ENCODE assay signal across 15 mouse cellular contexts in genomic region chr3:135420542-135421309, GRCm38 (mm10). TPM values are rescaled to one million over a fixed set of nuclear protein-coding genes. Genes with fewer than 3 reads are reported as not detected.
DNase-seq lines count a peak whose midpoint lies in the region; ATAC-seq lines count a peak whose summit lies in the region.
"Had no signal": no experiment of that assay in that cellular context is flagged by ENCODE, and none has a peak within 500 bp of the region (broad histone marks: within the 10 kb centered on the region; RNA-seq: fewer than 3 reads in every experiment).

No protein-coding gene starts in this region.

- DNase-seq in embryonic facial prominence, embryonic 10.5 days (ENCODE audit: low spot score), result no peak
- DNase-seq in layer of hippocampus, postnatal 14 days (ENCODE audit: low spot score in 2 of 2), result no peak
- no peak for DNase-seq in cerebellum, adult 11 months
- no peak for DNase-seq in kidney, adult 11 months
- DNase-seq: adrenal gland, postnatal 10 days; embryo, embryonic 11 days; heart, postnatal 36 days; lung, adult 18-20 months; thymus, postnatal 36 days had no signal

- 76% methylated on average over 9 of the region's 9 CpGs for WGBS in embryonic facial prominence, embryonic 13.5 days
- WGBS in embryonic facial prominence, embryonic 10.5 days, result 85% methylated on average over 9 of the region's 9 CpGs
- WGBS in neural tube, embryonic 13.5 days, result 90% methylated on average over 9 of the region's 9 CpGs
- WGBS in neural tube, embryonic 15.5 days, result 92% methylated on average over 9 of the region's 9 CpGs
- 57% methylated on average over 9 of the region's 9 CpGs for WGBS in liver, embryonic 15.5 days (ENCODE audit: insufficient replicate concordance)

- peaks cover 10% of the 10 kb centered on the region; the same call in 1 of the 2 replicates for H3K36me3 ChIP-seq in embryonic facial prominence, embryonic 13.5 days
- H3K36me3 ChIP-seq in embryonic facial prominence, embryonic 10.5 days (replicated peaks), result peaks cover 15% of the 10 kb centered on the region
- peaks cover 5% of the 10 kb centered on the region; the same call in 1 of the 2 replicates for H3K36me3 ChIP-seq in neural tube, embryonic 13.5 days
- H3K36me3 ChIP-seq in neural tube, embryonic 15.5 days, result no peaks in the 10 kb centered on the region
- H3K36me3 ChIP-seq in liver, embryonic 15.5 days (replicated peaks), result 0 out of 2 replicates have a peak, but pooled peaks cover 5% of the 10 kb centered on the region
- H3K36me3 ChIP-seq: midbrain, embryonic 12.5 days had no signal

- no peaks in the 10 kb centered on the region for H3K9me3 ChIP-seq in embryonic facial prominence, embryonic 13.5 days
- no peaks in the 10 kb centered on the region for H3K9me3 ChIP-seq in embryonic facial prominence, embryonic 10.5 days
- no peaks in the 10 kb centered on the region for H3K9me3 ChIP-seq in neural tube, embryonic 13.5 days
- H3K9me3 ChIP-seq in neural tube, embryonic 15.5 days (replicated peaks), result no peaks in the 10 kb centered on the region
- H3K9me3 ChIP-seq in liver, embryonic 15.5 days (replicated peaks), result no peaks in the 10 kb centered on the region
- H3K9me3 ChIP-seq: midbrain, embryonic 12.5 days had no signal

- H3K27me3 ChIP-seq in embryonic facial prominence, embryonic 13.5 days, result no peaks in the 10 kb centered on the region
- no peaks in the 10 kb centered on the region for H3K27me3 ChIP-seq in embryonic facial prominence, embryonic 10.5 days (replicated peaks; ENCODE audit: low read depth, poor library complexity, severe bottlenecking)
- no peaks in the 10 kb centered on the region for H3K27me3 ChIP-seq in neural tube, embryonic 13.5 days
- no peaks in the 10 kb centered on the region for H3K27me3 ChIP-seq in neural tube, embryonic 15.5 days (replicated peaks)
- no peaks in the 10 kb centered on the region for H3K27me3 ChIP-seq in liver, embryonic 15.5 days
- H3K27me3 ChIP-seq: midbrain, embryonic 12.5 days had no signal

- H3K4me1 ChIP-seq in embryonic facial prominence, embryonic 13.5 days, result peaks cover 24% of the 10 kb centered on the region
- peaks cover 24% of the 10 kb centered on the region for H3K4me1 ChIP-seq in embryonic facial prominence, embryonic 10.5 days
- peaks cover 25% of the 10 kb centered on the region for H3K4me1 ChIP-seq in neural tube, embryonic 13.5 days (replicated peaks)
- H3K4me1 ChIP-seq in neural tube, embryonic 15.5 days, result peaks cover 22% of the 10 kb centered on the region
- H3K4me1 ChIP-seq in liver, embryonic 15.5 days (replicated peaks), result peaks cover 30% of the 10 kb centered on the region

- no peak overlapping the region for H3K4me3 ChIP-seq in embryonic facial prominence, embryonic 13.5 days
- no peak overlapping the region for H3K4me3 ChIP-seq in embryonic facial prominence, embryonic 10.5 days
- no peak overlapping the region for H3K4me3 ChIP-seq in neural tube, embryonic 13.5 days
- H3K4me3 ChIP-seq in neural tube, embryonic 15.5 days (replicated peaks), result no peak overlapping the region
- no peak overlapping the region for H3K4me3 ChIP-seq in liver, embryonic 15.5 days (replicated peaks)
- H3K4me3 ChIP-seq: midbrain, embryonic 12.5 days had no signal

- H3K27ac ChIP-seq in embryonic facial prominence, embryonic 13.5 days, result no peak overlapping the region
- H3K27ac ChIP-seq in embryonic facial prominence, embryonic 10.5 days (replicated peaks), result no peak overlapping the region
- no peak overlapping the region for H3K27ac ChIP-seq in neural tube, embryonic 13.5 days (replicated peaks)
- H3K27ac ChIP-seq in neural tube, embryonic 15.5 days (replicated peaks), result no peak overlapping the region
- H3K27ac ChIP-seq in liver, embryonic 15.5 days (replicated peaks), result peak overlapping the region; percentile 43; the same call in 1 of the 2 replicates
- H3K27ac ChIP-seq: midbrain, embryonic 12.5 days had no signal

- H3K4me2 ChIP-seq in embryonic facial prominence, embryonic 13.5 days, result 0 out of 2 replicates have a peak overlapping the region, but pooled peaks have one; percentile 1
- no peak overlapping the region for H3K4me2 ChIP-seq in neural tube, embryonic 13.5 days
- no peak overlapping the region for H3K4me2 ChIP-seq in neural tube, embryonic 15.5 days
- peak overlapping the region; percentile 86 for H3K4me2 ChIP-seq in liver, embryonic 15.5 days
- H3K4me2 ChIP-seq: midbrain, embryonic 12.5 days had no signal

- H3K9ac ChIP-seq in embryonic facial prominence, embryonic 13.5 days, result no peak overlapping the region
- 0 out of 2 replicates have a peak overlapping the region, but pooled peaks have one; percentile 18 for H3K9ac ChIP-seq in neural tube, embryonic 13.5 days
- no peak overlapping the region for H3K9ac ChIP-seq in neural tube, embryonic 15.5 days (replicated peaks)
- H3K9ac ChIP-seq in liver, embryonic 15.5 days, result peak overlapping the region; percentile 23; the same call in 1 of the 2 replicates

- ATAC-seq in embryonic facial prominence, embryonic 13.5 days (ENCODE audit: insufficient number of reproducible peaks, insufficient read depth, low FRiP score, low TSS enrichment, low read depth), result no peak
- no peak for ATAC-seq in neural tube, embryonic 13.5 days (ENCODE audit: low read depth)
- ATAC-seq in neural tube, embryonic 15.5 days (ENCODE audit: low FRiP score), result no peak
- no peak for ATAC-seq in liver, embryonic 15.5 days (ENCODE audit: insufficient read depth)
- ATAC-seq: inflammation-experienced regulatory T-cells, adult 6 months had no signal

RNA-seq across cellular contexts. Expression of gene Cisd2, which starts 3.0 kb away (rescaled TPM):
- polyA plus RNA-seq in embryonic facial prominence, embryonic 13.5 days (2015; fragmentation: Nextera tagmentation; extraction: Ambion mirVana), result 65.7 and 66.4 TPM in 2 replicates
- 74.9 and 81.1 TPM in 2 replicates for polyA plus RNA-seq in embryonic facial prominence, embryonic 10.5 days (2016; fragmentation: Nextera tagmentation; extraction: Ambion mirVana)
- polyA plus RNA-seq in neural tube, embryonic 13.5 days (2015; fragmentation: Nextera tagmentation; extraction: Ambion mirVana), result 70.2 and 74.2 TPM in 2 replicates
- polyA plus RNA-seq in neural tube, embryonic 15.5 days (2015; fragmentation: Nextera tagmentation; extraction: Ambion mirVana), result 67.1 and 69.0 TPM in 2 replicates
- 27.7 and 28.9 TPM in 2 replicates for polyA plus RNA-seq in liver, embryonic 15.5 days (2015; fragmentation: Nextera tagmentation; extraction: Ambion mirVana)
- 10 to 100 TPM; 34.5 to 38.2 TPM for total RNA-seq in layer of hippocampus, postnatal 14 days (2021)

RNA-seq across cellular contexts. Expression of gene Ube2d3, which starts 17.2 kb away (rescaled TPM):
- polyA plus RNA-seq in embryonic facial prominence, embryonic 13.5 days (2015; fragmentation: Nextera tagmentation; extraction: Ambion mirVana), result 489 and 515 TPM in 2 replicates
- polyA plus RNA-seq in embryonic facial prominence, embryonic 10.5 days (2016; fragmentation: Nextera tagmentation; extraction: Ambion mirVana), result 539 and 556 TPM in 2 replicates
- polyA plus RNA-seq in neural tube, embryonic 13.5 days (2015; fragmentation: Nextera tagmentation; extraction: Ambion mirVana), result 425 and 477 TPM in 2 replicates
- polyA plus RNA-seq in neural tube, embryonic 15.5 days (2015; fragmentation: Nextera tagmentation; extraction: Ambion mirVana), result 331 and 389 TPM in 2 replicates
- polyA plus RNA-seq in liver, embryonic 15.5 days (2015; fragmentation: Nextera tagmentation; extraction: Ambion mirVana), result 216 and 230 TPM in 2 replicates
- 100 to 1,000 TPM; 246 to 248 TPM for total RNA-seq in layer of hippocampus, postnatal 14 days (2021)

Comparison
In these comparisons a context has a peak if more than half of its experiments do, and no peak if none do; other contexts are left out.
1. H3K9ac ChIP-seq: peak in neural tube, embryonic 13.5 days (single experiment) and liver, embryonic 15.5 days (single experiment); none in embryonic facial prominence, embryonic 13.5 days (single experiment) and neural tube, embryonic 15.5 days (single experiment).
2. H3K4me2 ChIP-seq: peak in embryonic facial prominence, embryonic 13.5 days (single experiment) and liver, embryonic 15.5 days (single experiment); none in neural tube, embryonic 13.5 days (single experiment) and neural tube, embryonic 15.5 days (single experiment).